Mouse (Mus musculus): ENCODE measurements at regions not wholly inside any gene's neighbourhood (a gene's known extent, or its start where the extent isn't known, plus 50 kb on each side); places are given as distances from the start of the nearest gene placed in this dataset.
A peak's percentile ranks its signal among the peaks of the same experiment; 100 is the strongest.

DNA sequence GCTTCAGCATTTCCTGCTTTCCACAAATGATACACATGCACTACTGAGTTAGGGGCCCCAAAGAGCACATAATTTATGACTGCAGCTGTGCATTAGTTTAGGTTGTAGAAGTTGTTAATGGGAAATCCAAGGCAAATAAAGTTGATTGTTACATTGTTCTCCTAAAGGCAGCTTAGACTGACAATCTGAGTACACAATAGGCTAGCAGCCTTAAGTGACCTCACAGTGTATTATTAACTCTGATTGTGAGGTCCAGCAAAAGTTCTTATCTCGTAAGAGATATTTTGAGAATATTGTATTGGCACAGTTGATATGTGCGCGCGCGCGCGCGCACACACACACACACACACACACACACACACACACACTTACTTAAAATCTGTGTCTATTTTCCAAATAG is 70.5 kb upstream of the Yae1d1 start:
- DNase-seq (ENCODE audit: low spot score in 2 of 2): no peak

DNA sequence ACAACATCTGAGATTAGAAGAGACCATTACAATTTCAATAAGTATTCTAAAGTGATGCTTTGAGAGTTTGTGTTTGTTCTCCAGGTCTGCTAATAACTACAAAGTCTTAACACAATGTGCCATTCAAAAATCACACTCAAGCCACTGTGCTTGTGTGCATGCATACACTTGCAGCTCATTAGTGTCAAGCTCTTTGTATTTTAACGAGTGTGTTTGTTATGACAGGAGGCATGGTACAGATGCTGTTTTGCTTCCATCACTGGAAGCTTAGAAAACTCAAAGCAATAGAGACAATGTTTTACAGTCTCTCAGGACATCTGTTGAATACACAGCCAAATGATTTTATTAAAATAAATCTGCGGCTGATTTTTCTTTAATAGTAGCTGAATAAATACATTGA is 67.1 kb upstream of the Yae1d1 start:
- DNase-seq (ENCODE audit: low spot score in 2 of 2): no peak

DNA sequence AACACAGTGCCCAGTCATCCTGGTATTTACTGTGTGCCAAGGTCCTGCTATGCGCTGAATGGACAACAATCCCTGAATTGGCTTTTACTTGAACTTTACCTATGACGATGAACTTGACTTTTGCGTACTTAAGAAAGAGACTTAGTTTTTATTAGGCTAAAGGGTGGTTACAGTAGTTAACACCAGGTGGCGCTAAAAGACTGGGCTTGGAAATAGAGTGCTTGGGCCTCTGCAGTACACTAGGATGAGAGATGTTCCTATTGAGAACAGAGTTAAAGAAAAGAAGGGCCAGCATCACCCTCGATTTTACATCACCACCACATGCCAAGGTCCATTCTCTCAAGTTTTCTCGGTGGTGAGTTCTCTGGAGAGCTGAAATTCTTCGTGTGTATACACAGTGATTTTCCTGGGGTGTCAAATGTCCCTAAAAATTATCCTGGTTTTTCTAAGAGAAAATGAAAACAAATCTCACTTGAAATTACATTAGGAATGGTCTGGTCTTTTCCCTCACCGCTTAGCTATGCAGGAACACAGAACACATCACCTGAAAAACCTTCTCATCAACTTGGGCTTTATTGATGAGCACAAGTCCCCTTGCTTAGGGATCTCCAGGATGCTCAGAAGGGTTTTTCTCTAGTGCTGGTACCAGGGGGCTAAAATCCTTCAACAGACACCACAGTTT is 64.2 kb upstream of the Yae1d1 start:
- DNase-seq (ENCODE audit: low spot score in 2 of 2): peak in 1 of 2 experiments; percentile 50

DNA sequence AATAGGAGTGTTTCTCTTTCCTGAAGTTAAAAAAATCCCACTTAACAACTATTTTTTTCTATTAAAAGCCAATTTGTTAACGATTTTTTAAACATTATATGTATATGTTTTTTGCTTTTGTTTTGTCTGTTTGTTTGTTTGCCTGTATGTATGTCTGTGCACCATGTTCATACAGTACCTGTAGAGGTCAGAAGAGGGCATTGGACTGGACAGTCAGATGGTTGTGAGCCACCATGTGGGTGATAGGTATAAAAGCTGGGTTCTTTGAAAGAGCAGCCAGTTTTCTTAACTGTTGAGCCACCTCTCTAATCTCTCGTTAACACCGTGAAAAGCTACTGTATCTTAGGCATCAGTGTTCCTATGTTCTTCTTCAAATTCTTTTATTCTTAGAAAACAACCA is 63.7 kb upstream of the Yae1d1 start:
- no peak for DNase-seq (ENCODE audit: low spot score in 2 of 2)

DNA sequence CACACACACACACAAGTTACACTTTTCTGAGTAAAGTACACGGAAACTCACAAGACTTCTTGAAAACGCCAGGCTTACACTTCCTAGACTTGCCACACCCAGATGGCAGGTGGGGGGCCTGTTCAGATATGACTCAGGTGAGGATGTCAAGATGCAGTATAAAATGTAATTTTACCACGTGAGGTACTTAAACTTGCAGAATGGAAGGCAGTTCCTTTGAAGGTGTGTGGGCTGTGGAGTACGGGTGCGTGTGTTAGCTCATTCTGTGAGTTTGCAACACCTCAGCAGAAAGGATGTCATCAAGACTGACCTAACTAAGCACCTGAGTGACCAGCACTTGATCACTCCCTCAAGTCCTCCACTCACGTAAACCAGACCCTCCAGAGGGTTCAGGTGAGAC is 50.0 kb upstream of the Yae1d1 start:
- no peak for DNase-seq (ENCODE audit: low spot score in 2 of 2)

All from thymus, postnatal 10 days (tissue).